Mouse (Mus musculus) hindbrain, postnatal 0 days (tissue): ENCODE measurements around the gene Atg4d. TPM values are rescaled to one million over a fixed set of nuclear protein-coding genes. Genes with fewer than 3 reads are reported as not detected.

Experiments
- ATAC-seq: fragments of 200-750 bp; cut with Nextera tagmentation; 2 replicates; pipeline ENCODE4 v1.8.0; 2017; ENCODE audit warnings: mild to moderate bottlenecking, moderate TSS enrichment, moderate library complexity
- DNase-seq: peaks from one replicate; pipeline ENCODE4 v3.0.0-alpha.2; 2015; ENCODE audit warnings: low spot score
- H3K27ac ChIP-seq: fragments of 300-500 bp; sonication (generic); 2 replicates; pipeline ENCODE4 v1.5.1; 2014; ENCODE audit warnings: mild to moderate bottlenecking
- H3K27me3 ChIP-seq: fragments of 300-500 bp; sonication (generic); 2 replicates; pipeline ENCODE4 v1.6.1; 2014; ENCODE audit warnings: low read length, mixed read lengths; ENCODE audit not compliant: insufficient read depth
- H3K36me3 ChIP-seq: fragments of 300-500 bp; sonication (generic); 2 replicates; pipeline ENCODE4 v1.6.1; 2014; ENCODE audit warnings: low read length, mixed read lengths; ENCODE audit not compliant: insufficient read depth
- H3K4me1 ChIP-seq: fragments of 300-500 bp; sonication (generic); 2 replicates; pipeline ENCODE4 v1.6.1; 2014; ENCODE audit warnings: antibody characterized with exemption, low read length, mixed read lengths; ENCODE audit not compliant: insufficient read depth
- H3K4me2 ChIP-seq: fragments of 300-500 bp; sonication (generic); 2 replicates; pipeline ENCODE4 v1.6.1; 2014; ENCODE audit warnings: low read depth, mild to moderate bottlenecking, low read length, moderate library complexity, mixed read lengths
- H3K4me3 ChIP-seq: fragments of 300-500 bp; sonication (generic); 2 replicates; pipeline ENCODE4 v1.5.1; 2014; ENCODE audit warnings: low read length
- H3K9ac ChIP-seq: fragments of 300-500 bp; sonication (generic); replicated peaks from 2 replicates; pipeline ENCODE4 v1.6.1; 2014; ENCODE audit warnings: mild to moderate bottlenecking, low read length, moderate library complexity, mixed read lengths
- H3K9me3 ChIP-seq: fragments of 300-500 bp; sonication (generic); 2 replicates; pipeline ENCODE4 v1.6.1; 2016; ENCODE audit warnings: low read length, mixed read lengths
- CTCF ChIP-seq: IDR thresholded peaks from 2 replicates; pipeline ENCODE4 v1.5.1; 2016; ENCODE audit warnings: antibody characterized with exemption, control low read depth, low read depth
- WGBS: fragments of 180-500 bp; shearing (Covaris S2); extraction: QIAGEN DNeasy Blood & Tissue Kit; methylation state at CpG from one replicate; pipeline ENCODE4 v1.1.7; 2014; 5-methylcytosine and 5-hydroxymethylcytosine counted together
- polyA plus RNA-seq: library from polyadenylated mRNA; unstranded; fragments of >200 nt; fragmentation: Nextera tagmentation; extraction: Ambion mirVana; gene quantifications from 2 replicates; pipeline ENCODE4 v1.2.1, GENCODE M21; 2015
- total RNA-seq: library from RNA; depleted of rRNA; stranded (reverse); fragments of >200 nt; gene quantifications from 2 replicates; pipeline ENCODE4 v1.2.3, GENCODE M21; 2014

Gene Atg4d
- total and polyA plus RNA-seq, 2 experiments from 2014 or later: 32.1 to 38.6 TPM

DNA sequence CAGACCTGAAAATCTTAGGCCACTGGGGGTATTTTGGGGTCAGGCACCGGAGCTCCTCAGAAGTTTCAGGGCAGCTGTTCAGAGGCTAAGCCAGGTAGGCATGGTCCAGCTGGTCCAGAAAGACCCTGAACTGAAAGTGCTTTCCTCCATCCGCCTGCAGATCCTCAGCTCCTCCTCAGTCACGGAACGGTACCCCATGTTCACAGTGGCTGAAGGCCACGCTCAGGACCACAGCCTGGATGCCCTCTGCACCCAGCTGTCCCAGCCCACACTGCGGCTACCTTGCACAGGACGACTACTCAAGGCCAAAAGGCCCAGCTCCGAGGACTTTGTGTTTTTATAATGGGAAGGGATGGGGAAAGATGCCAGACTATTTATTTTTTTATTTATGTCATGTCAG lies 8.0 kb downstream of the Atg4d start:
- no peak for TF ChIP-seq CTCF
- no peaks in the 10 kb centered on the region for H3K27me3 ChIP-seq
- WGBS: 85% methylated on average over 8 of the region's 8 CpGs
- H3K36me3 ChIP-seq: peaks cover 80% of the 10 kb centered on the region
- H3K4me2 ChIP-seq: no peak overlapping the region
- H3K4me3 ChIP-seq: no peak overlapping the region
- no peaks in the 10 kb centered on the region for H3K9me3 ChIP-seq
- no peak overlapping the region for H3K27ac ChIP-seq
- no peaks in the 10 kb centered on the region for H3K4me1 ChIP-seq
- no peak overlapping the region for H3K9ac ChIP-seq
- ATAC-seq (no peak), DNase-seq (no peak)

DNA sequence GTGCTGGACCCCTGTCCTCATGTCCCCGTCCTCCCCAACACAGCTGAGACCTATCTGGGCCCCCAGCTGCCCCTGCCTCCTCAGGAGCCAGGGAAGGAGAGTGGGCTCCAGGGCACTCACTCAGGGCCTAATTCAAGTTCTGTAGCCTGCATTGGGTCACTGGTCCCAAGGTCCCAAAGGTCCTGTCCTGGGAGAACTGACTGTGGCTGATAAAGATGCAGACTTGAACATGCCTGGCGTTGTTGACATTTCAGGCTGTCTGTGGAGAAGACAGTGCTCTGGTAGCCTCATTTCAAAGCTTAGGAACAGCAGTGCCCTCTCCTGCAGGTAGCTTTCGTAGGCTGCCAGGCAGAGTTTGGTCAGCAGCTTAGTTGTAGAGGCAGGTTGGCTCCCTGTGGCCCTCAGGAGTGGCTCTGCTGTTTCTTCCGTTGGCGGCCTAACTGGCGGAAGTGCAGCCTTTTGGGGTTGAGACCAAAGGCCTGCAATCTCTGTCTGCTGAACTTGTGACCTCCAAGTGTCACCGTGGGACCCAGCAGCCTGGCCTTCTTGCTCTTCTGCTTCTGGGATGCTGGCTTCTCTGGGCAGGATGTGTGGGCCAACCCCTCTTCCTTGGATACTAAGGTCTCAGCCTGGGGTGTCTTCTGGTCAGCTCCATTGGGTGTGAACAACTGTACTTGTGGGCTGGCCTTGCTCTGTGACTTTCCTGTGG lies 8.6 kb downstream of the Atg4d start:
- ATAC-seq (no peak), DNase-seq (no peak)
- Histone ChIP-seq H3K4me3 (no peak overlapping the region), H3K9me3 (no peaks in the 10 kb centered on the region), H3K4me1 (no peaks in the 10 kb centered on the region), H3K27me3 (no peaks in the 10 kb centered on the region), H3K36me3 (peaks cover 76% of the 10 kb centered on the region), H3K9ac (no peak overlapping the region), H3K27ac (no peak overlapping the region), H3K4me2 (no peak overlapping the region)
- TF ChIP-seq CTCF: no peak
- 79% methylated on average over 7 of the region's 7 CpGs for WGBS

DNA sequence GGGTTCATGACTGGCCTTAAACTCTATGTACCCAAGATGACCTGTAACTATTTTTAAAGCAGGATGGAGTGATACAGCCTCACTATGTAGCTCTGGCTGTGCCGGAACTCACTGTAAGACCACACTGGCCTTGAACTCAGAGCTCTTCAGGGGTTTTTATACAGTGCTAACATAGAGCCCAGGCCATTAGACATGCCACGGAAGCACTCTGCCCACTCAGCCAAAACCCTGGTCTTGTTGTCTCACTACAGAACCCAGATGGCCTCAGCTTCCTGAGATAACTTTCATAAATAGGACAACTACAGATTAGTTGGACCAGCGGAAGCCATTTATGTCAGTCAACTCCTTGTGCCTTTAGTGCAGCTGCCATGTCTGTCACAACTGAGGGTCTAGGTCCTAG lies 9.2 kb downstream of the Atg4d start:
- Histone ChIP-seq H3K4me3 (no peak overlapping the region), H3K9me3 (no peaks in the 10 kb centered on the region), H3K9ac (no peak overlapping the region), H3K4me2 (no peak overlapping the region), H3K4me1 (no peaks in the 10 kb centered on the region), H3K27ac (no peak overlapping the region), H3K36me3 (peaks cover 69% of the 10 kb centered on the region), H3K27me3 (no peaks in the 10 kb centered on the region)
- WGBS: 91% methylated on average over 3 of the region's 3 CpGs
- no peak for TF ChIP-seq CTCF
- DNase-seq (no peak), ATAC-seq (no peak)

DNA sequence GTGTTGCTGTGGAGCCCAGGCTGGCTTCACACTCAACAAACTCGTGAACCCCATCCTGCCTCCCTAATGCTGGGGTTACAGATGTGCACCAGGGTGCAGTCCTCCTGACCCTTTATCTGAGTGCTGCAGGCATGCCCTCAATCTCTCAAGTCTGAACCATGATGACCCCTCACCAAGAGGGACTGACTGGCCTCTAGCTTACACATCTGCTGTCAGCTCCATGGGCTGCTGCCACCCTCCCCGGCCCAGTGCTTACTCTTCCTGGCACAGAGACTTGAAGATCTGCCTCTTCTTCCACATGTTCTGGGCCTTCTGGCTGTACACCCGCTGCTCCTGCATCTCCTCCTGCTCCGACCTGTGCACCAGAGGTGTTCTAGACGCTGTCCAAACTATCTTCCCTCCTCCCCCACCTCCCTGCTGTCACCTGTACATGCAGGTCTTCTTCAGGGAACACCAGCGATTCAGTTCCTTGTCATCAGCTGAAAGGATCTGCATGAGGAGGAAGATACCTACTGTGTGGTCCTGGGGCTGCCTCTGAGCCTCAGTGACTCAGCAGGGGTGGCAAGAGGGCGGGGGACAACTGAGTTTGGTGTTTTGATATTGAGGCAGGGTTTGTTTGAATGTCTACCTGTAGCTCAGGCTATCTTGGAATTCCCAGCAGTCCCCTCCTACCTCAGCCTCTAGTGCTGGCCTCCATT lies 10.1 kb downstream of the Atg4d start:
- ATAC-seq (no peak), DNase-seq (no peak)
- TF ChIP-seq CTCF: no peak
- Histone ChIP-seq H3K9ac (no peak overlapping the region), H3K4me2 (no peak overlapping the region), H3K9me3 (no peaks in the 10 kb centered on the region), H3K27ac (no peak overlapping the region), H3K4me1 (no peaks in the 10 kb centered on the region), H3K27me3 (no peaks in the 10 kb centered on the region), H3K4me3 (no peak overlapping the region), H3K36me3 (peaks cover 76% of the 10 kb centered on the region)
- WGBS: 86% methylated on average over 7 of the region's 7 CpGs

DNA sequence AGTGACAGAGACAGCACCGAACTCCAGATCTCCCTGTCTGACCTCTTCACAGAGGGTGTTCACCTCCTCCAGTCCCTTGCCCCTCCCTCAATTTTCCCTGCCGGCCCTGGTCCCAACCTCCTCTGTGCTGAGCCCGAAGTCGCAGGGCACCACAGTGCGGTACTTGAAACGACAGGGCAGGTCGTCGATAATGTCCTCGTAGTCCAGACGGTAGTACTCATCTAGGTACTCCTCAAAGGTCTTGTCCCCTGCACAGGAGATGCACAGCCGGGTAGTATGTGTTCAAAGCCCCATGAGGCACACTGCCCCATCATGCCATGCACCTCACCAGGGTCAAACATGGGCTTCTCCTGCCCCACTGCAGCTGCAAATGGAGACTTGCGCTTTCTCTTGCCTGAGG lies 10.6 kb downstream of the Atg4d start:
- no peak overlapping the region for H3K9ac ChIP-seq
- H3K27me3 ChIP-seq: no peaks in the 10 kb centered on the region
- DNase-seq: no peak
- H3K36me3 ChIP-seq: peaks cover 74% of the 10 kb centered on the region
- no peaks in the 10 kb centered on the region for H3K4me1 ChIP-seq
- H3K4me2 ChIP-seq: no peak overlapping the region
- TF ChIP-seq CTCF: no peak
- H3K27ac ChIP-seq: no peak overlapping the region
- H3K9me3 ChIP-seq: no peaks in the 10 kb centered on the region
- H3K4me3 ChIP-seq: no peak overlapping the region
- 88% methylated on average over 12 of the region's 12 CpGs for WGBS
- no peak for ATAC-seq

DNA sequence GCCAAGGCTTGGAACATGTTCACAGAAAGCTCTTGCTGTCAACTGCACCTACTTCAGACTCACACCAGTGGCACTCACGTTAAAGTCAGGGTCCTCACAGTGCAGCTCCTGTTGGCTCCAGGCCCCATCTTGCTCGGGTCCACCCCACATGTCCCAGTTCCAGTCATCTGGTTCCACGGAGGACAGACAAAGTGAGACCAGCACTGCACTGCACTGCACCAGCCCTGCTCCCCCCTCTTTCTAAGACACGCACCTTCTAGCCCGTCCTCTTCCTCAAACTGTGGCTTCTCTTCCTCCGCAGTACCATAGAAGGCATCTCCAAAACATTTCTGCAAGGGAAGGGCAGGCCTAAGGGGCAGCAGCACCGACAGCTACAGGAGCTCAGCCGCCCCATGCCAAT lies 11.2 kb downstream of the Atg4d start:
- TF ChIP-seq CTCF: no peak
- WGBS: 89% methylated on average over 8 of the region's 8 CpGs
- Histone ChIP-seq H3K9ac (no peak overlapping the region), H3K36me3 (peaks cover 74% of the 10 kb centered on the region), H3K4me1 (no peaks in the 10 kb centered on the region), H3K27ac (no peak overlapping the region), H3K4me2 (no peak overlapping the region), H3K4me3 (no peak overlapping the region), H3K27me3 (no peaks in the 10 kb centered on the region), H3K9me3 (no peaks in the 10 kb centered on the region)
- no peak for ATAC-seq
- DNase-seq: no peak

DNA sequence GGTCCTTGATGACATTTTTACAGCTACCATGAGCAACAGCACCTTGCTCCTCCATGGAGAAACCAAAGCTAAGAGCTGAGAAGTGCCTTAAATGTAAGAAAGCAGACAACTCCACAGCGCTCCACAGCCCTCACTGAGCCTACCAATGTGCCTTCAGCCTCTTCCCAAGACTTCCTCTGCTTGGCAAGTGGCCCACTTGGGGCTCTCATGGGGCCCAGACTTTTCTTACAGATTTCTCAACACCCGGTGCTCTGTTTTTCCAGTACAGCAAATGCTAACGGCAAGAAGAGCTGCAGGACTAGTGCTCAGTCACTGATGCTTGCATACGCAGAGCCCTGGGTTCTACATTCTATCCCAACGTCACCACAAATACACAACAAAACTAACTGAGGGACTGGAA lies 12.7 kb downstream of the Atg4d start:
- peaks cover 66% of the 10 kb centered on the region for H3K36me3 ChIP-seq
- H3K4me2 ChIP-seq: no peak overlapping the region
- no peaks in the 10 kb centered on the region for H3K4me1 ChIP-seq
- ATAC-seq (no peak), DNase-seq (no peak)
- 91% methylated on average over 5 of the region's 5 CpGs for WGBS
- no peak for TF ChIP-seq CTCF
- H3K4me3 ChIP-seq: no peak overlapping the region
- no peak overlapping the region for H3K9ac ChIP-seq
- H3K27me3 ChIP-seq: no peaks in the 10 kb centered on the region
- no peak overlapping the region for H3K27ac ChIP-seq
- H3K9me3 ChIP-seq: no peaks in the 10 kb centered on the region
